Mouse (Mus musculus): ENCODE results near the gene Tmem98. TPM values are rescaled to one million over a fixed set of nuclear protein-coding genes. Genes with fewer than 3 reads are reported as not detected.

Gene Tmem98
- polyA plus RNA-seq, 1 experiment from 2014 or later, result 72.1 TPM

DNA sequence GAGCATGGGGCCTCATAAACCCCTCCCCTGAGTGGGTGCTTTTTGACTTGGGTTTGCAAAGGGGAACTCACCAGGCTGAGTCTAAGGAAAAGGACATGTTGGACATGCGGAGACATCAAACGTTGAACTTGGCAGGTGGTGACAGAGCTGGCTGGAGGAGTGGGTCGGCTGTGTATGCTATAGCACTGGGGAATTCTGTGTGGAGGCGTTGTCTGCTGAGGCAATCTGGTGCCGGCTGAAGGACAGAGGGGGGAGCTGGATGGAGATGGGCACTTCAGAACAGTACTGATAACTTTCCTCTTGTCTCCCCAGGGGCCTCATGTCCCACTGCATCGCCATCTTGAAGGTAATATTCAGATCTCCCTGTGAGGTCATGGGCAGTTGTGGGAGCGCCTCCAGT, 5.4 kb downstream of the Tmem98 start:
- Histone ChIP-seq H3K4me3 (ENCODE audit: low read depth, low read length) (no peak overlapping the region), H3K9ac (replicated peaks; ENCODE audit: low read depth) (no peak overlapping the region), H3K4me1 (ENCODE audit: insufficient read depth, low read depth, low read length) (peaks cover 5% of the 10 kb centered on the region; the same call in 1 of the 2 replicates), H3K27me3 (replicated peaks; ENCODE audit: insufficient read depth, low read length) (no peaks in the 10 kb centered on the region), H3K36me3 (ENCODE audit: insufficient read depth, low read length) (peaks cover 13% of the 10 kb centered on the region; the same call in 1 of the 2 replicates), H3K27ac (ENCODE audit: low read length) (no peak overlapping the region), H3K4me2 (replicated peaks; ENCODE audit: low read depth, low read length) (no peak overlapping the region), H3K9me3 (ENCODE audit: low read length) (no peaks in the 10 kb centered on the region)
- DNase-seq (ENCODE audit: low spot score), result no peak
- 80% methylated on average over 7 of the region's 7 CpGs for WGBS
- no peak for ATAC-seq
- TF ChIP-seq CTCF (IDR thresholded peaks at IDR 0.05) (no peak), EP300 (IDR thresholded peaks at IDR 0.05) (no peak)

GRCm38 (mm10) chr11:80818060-80818697, 8.2 kb downstream of the Tmem98 start:
- WGBS, result 28% methylated on average over 10 of the region's 11 CpGs
- TF ChIP-seq EP300 (IDR thresholded peaks at IDR 0.05), result peak; percentile 96
- peak; percentile 97 for TF ChIP-seq CTCF (IDR thresholded peaks at IDR 0.05)
- Histone ChIP-seq H3K36me3 (ENCODE audit: insufficient read depth, low read length) (peaks cover 13% of the 10 kb centered on the region; the same call in 1 of the 2 replicates), H3K4me2 (replicated peaks; ENCODE audit: low read depth, low read length) (no peak overlapping the region; the same call in 1 of the 2 replicates), H3K27ac (ENCODE audit: low read length) (peak overlapping the region; percentile 80), H3K27me3 (replicated peaks; ENCODE audit: insufficient read depth, low read length) (no peaks in the 10 kb centered on the region), H3K4me3 (ENCODE audit: low read depth, low read length) (no peak overlapping the region), H3K9ac (replicated peaks; ENCODE audit: low read depth) (no peak overlapping the region), H3K4me1 (ENCODE audit: insufficient read depth, low read depth, low read length) (no peaks in the 10 kb centered on the region), H3K9me3 (ENCODE audit: low read length) (no peaks in the 10 kb centered on the region)
- peak; percentile 80 for ATAC-seq
- DNase-seq (ENCODE audit: low spot score), result peak; percentile 93

GRCm38 (mm10) chr11:80820085-80820484, 10.1 kb downstream of the Tmem98 start:
- DNase-seq (ENCODE audit: low spot score) (peak; percentile 83), ATAC-seq (peak; percentile 78)
- Histone ChIP-seq H3K27me3 (replicated peaks; ENCODE audit: insufficient read depth, low read length) (no peaks in the 10 kb centered on the region), H3K36me3 (ENCODE audit: insufficient read depth, low read length) (0 out of 2 replicates have a peak, but pooled peaks cover 3% of the 10 kb centered on the region), H3K4me2 (replicated peaks; ENCODE audit: low read depth, low read length) (no peak overlapping the region), H3K4me1 (ENCODE audit: insufficient read depth, low read depth, low read length) (no peaks in the 10 kb centered on the region), H3K9me3 (ENCODE audit: low read length) (no peaks in the 10 kb centered on the region), H3K9ac (replicated peaks; ENCODE audit: low read depth) (no peak overlapping the region), H3K4me3 (ENCODE audit: low read depth, low read length) (no peak overlapping the region), H3K27ac (ENCODE audit: low read length) (peak overlapping the region; percentile 26)
- 63% methylated on average over 3 of the region's 3 CpGs for WGBS
- no peak for TF ChIP-seq EP300 (IDR thresholded peaks at IDR 0.05)
- TF ChIP-seq CTCF (IDR thresholded peaks at IDR 0.05), result no peak

GRCm38 (mm10) chr11:80821296-80821695, 11.3 kb downstream of the Tmem98 start:
- Histone ChIP-seq H3K9ac (replicated peaks; ENCODE audit: low read depth) (no peak overlapping the region), H3K27ac (ENCODE audit: low read length) (0 out of 2 replicates have a peak overlapping the region, but pooled peaks have one; percentile 26), H3K4me3 (ENCODE audit: low read depth, low read length) (no peak overlapping the region), H3K4me1 (ENCODE audit: insufficient read depth, low read depth, low read length) (no peaks in the 10 kb centered on the region), H3K27me3 (replicated peaks; ENCODE audit: insufficient read depth, low read length) (no peaks in the 10 kb centered on the region), H3K36me3 (ENCODE audit: insufficient read depth, low read length) (no peaks in the 10 kb centered on the region), H3K9me3 (ENCODE audit: low read length) (no peaks in the 10 kb centered on the region), H3K4me2 (replicated peaks; ENCODE audit: low read depth, low read length) (0 out of 2 replicates have a peak overlapping the region, but pooled peaks have one; percentile 11)
- peak; percentile 48 for ATAC-seq
- DNase-seq (ENCODE audit: low spot score), result peak; percentile 36
- TF ChIP-seq CTCF (IDR thresholded peaks at IDR 0.05) (peak; percentile 58), EP300 (IDR thresholded peaks at IDR 0.05) (no peak)
- WGBS, result 38% methylated on average over 14 of the region's 14 CpGs

GRCm38 (mm10) chr11:80821794-80822193, 11.8 kb downstream of the Tmem98 start:
- Histone ChIP-seq H3K9me3 (ENCODE audit: low read length) (no peaks in the 10 kb centered on the region), H3K27ac (ENCODE audit: low read length) (0 out of 2 replicates have a peak overlapping the region, but pooled peaks have one; percentile 26), H3K27me3 (replicated peaks; ENCODE audit: insufficient read depth, low read length) (no peaks in the 10 kb centered on the region), H3K4me1 (ENCODE audit: insufficient read depth, low read depth, low read length) (no peaks in the 10 kb centered on the region), H3K4me2 (replicated peaks; ENCODE audit: low read depth, low read length) (0 out of 2 replicates have a peak overlapping the region, but pooled peaks have one; percentile 11), H3K36me3 (ENCODE audit: insufficient read depth, low read length) (no peaks in the 10 kb centered on the region), H3K4me3 (ENCODE audit: low read depth, low read length) (no peak overlapping the region), H3K9ac (replicated peaks; ENCODE audit: low read depth) (no peak overlapping the region)
- no peak for ATAC-seq
- TF ChIP-seq EP300 (IDR thresholded peaks at IDR 0.05) (no peak), CTCF (IDR thresholded peaks at IDR 0.05) (peak; percentile 58)
- WGBS, result 58% methylated on average over 9 of the region's 9 CpGs
- peak; percentile 12 for DNase-seq (ENCODE audit: low spot score)

DNA sequence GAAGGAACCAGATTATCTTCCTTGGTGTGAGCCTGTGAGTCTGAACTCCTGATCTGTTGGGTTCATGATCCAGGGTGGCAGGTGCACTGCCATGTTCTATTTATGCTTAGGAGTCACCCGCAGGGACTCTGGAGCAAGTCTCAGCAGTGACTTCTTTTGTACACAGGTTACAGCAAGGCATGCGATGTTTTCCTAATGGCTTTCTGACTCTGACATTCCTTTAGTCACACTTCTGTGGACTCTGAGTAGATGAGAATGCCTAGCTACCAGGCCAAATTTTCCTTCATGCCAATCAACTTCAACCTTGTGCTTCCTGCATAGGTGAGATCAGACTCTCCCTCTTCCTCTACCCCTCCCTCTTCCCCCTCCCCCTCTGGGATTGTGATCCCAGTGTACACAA, 25.4 kb downstream of the Tmem98 start:
- TF ChIP-seq EP300 (IDR thresholded peaks at IDR 0.05), result no peak
- TF ChIP-seq CTCF (IDR thresholded peaks at IDR 0.05), result no peak
- Histone ChIP-seq H3K4me1 (ENCODE audit: insufficient read depth, low read depth, low read length) (no peaks in the 10 kb centered on the region), H3K4me2 (replicated peaks; ENCODE audit: low read depth, low read length) (no peak overlapping the region), H3K27ac (ENCODE audit: low read length) (no peak overlapping the region), H3K9ac (replicated peaks; ENCODE audit: low read depth) (no peak overlapping the region), H3K27me3 (replicated peaks; ENCODE audit: insufficient read depth, low read length) (no peaks in the 10 kb centered on the region), H3K9me3 (ENCODE audit: low read length) (no peaks in the 10 kb centered on the region), H3K36me3 (ENCODE audit: insufficient read depth, low read length) (no peaks in the 10 kb centered on the region), H3K4me3 (ENCODE audit: low read depth, low read length) (no peak overlapping the region)
- 62% methylated on average over 2 of the region's 2 CpGs for WGBS
- DNase-seq (ENCODE audit: low spot score) (no peak), ATAC-seq (peak; percentile 62)
